Mouse (Mus musculus): Measurements from ENCODE around the gene Kcnn4.

Gene Kcnn4

GRCm38 (mm10) chr7:24423956-24424732, 54.1 kb downstream of the Kcnn4 start:
- no peak for DNase-seq (ENCODE audit: low read depth, low spot score)

GRCm38 (mm10) chr7:24425919-24426318, 55.9 kb downstream of the Kcnn4 start:
- no peak for DNase-seq (ENCODE audit: low read depth, low spot score)

GRCm38 (mm10) chr7:24427168-24427567, 57.1 kb downstream of the Kcnn4 start:
- no peak for DNase-seq (ENCODE audit: low read depth, low spot score)

- DNase-seq (ENCODE audit: low read depth, low spot score) = no peak
Observed at GRCm38 (mm10) chr7:24428725-24429124, 58.7 kb downstream of the Kcnn4 start.

GRCm38 (mm10) chr7:24429413-24430112, 59.5 kb downstream of the Kcnn4 start:
- DNase-seq (ENCODE audit: low read depth, low spot score) = no peak

GRCm38 (mm10) chr7:24430551-24431345, 60.7 kb downstream of the Kcnn4 start:
- no peak for DNase-seq (ENCODE audit: low read depth, low spot score)

- DNase-seq (ENCODE audit: low read depth, low spot score) = no peak
Observed at GRCm38 (mm10) chr7:24431713-24432112, 61.6 kb downstream of the Kcnn4 start.

GRCm38 (mm10) chr7:24435305-24435704, 65.2 kb downstream of the Kcnn4 start:
- DNase-seq (ENCODE audit: low read depth, low spot score) = no peak

Measured in forelimb bud, embryonic 11.5 days (tissue).